Mouse (Mus musculus): Measurements from ENCODE around the gene Gm20662. TPM values are rescaled to one million over a fixed set of nuclear protein-coding genes. Genes with fewer than 3 reads are reported as not detected.

Gm20662 gene
- total RNA-seq, 2 experiments from 2014 or later = 1.3 TPM; not detected in 1

GRCm38 (mm10) chr9:108051184-108051930 lies 55.2 kb downstream of the Gm20662 start:
- no peak for DNase-seq
- intact Hi-C loops (cut with DNase I) = loop anchor here (5.0 kb wide), 1 partner anchor 64 kb away; the partner anchor contains the start of gene Inka1

GRCm38 (mm10) chr9:108051931-108052220 lies 55.7 kb downstream of the Gm20662 start:
- no peak for DNase-seq
- intact Hi-C loops (cut with DNase I) = loop anchor here (2.0 to 5.0 kb wide), 2 partner anchors 65 to 147 kb away; partner anchors contain the start of gene Inka1

GRCm38 (mm10) chr9:108052411-108052810 lies 56.3 kb downstream of the Gm20662 start:
- DNase-seq = no peak
- intact Hi-C loops (cut with DNase I) = loop anchor here (2.0 to 5.0 kb wide), 2 partner anchors 65 to 148 kb away; partner anchors contain the start of gene Inka1

GRCm38 (mm10) chr9:108052885-108053664 lies 56.9 kb downstream of the Gm20662 start, which contains the start of gene Amigo3:
Amigo3 (plus strand) TSS chr9:108053159.
- DNase-seq = peak; percentile 99
- intact Hi-C loops (cut with DNase I) = loop anchor here (2.0 to 5.0 kb wide), 2 partner anchors 66 to 148 kb away; partner anchors contain the start of gene Inka1

GRCm38 (mm10) chr9:108053665-108054225 lies 57.6 kb downstream of the Gm20662 start:
- DNase-seq = no peak
- intact Hi-C loops (cut with DNase I) = loop anchor here (2.0 to 5.0 kb wide), 2 partner anchors 66 to 149 kb away; partner anchors contain the start of gene Inka1

GRCm38 (mm10) chr9:108054331-108055040 lies 58.3 kb downstream of the Gm20662 start:
- intact Hi-C loops (cut with DNase I) = loop anchor here (5.0 kb wide), 1 partner anchor 67 kb away; the partner anchor contains the start of gene Inka1
- no peak for DNase-seq

- intact Hi-C loops (cut with DNase I) = no loop called here
- no peak for DNase-seq
These were observed 58.9 kb downstream of the Gm20662 start for GRCm38 (mm10) chr9:108055061-108055460.

- intact Hi-C loops (cut with DNase I) = no loop called here
- DNase-seq = no peak
These were observed 59.6 kb downstream of the Gm20662 start for GRCm38 (mm10) chr9:108055661-108056237.

GRCm38 (mm10) chr9:108056361-108057261 lies 60.5 kb downstream of the Gm20662 start:
- DNase-seq = no peak
- intact Hi-C loops (cut with DNase I) = no loop called here

- intact Hi-C loops (cut with DNase I) = no loop called here
These were observed 61.1 kb downstream of the Gm20662 start for GRCm38 (mm10) chr9:108057262-108057562.

GRCm38 (mm10) chr9:108058291-108058690 lies 62.1 kb downstream of the Gm20662 start:
- intact Hi-C loops (cut with DNase I) = no loop called here

More at GRCm38 (mm10) chr9:108057262-108057562, 61.1 kb downstream of the Gm20662 start:
- peak; percentile 71 to 76 for DNase-seq

GRCm38 (mm10) chr9:108062142-108062541 lies 66.0 kb downstream of the Gm20662 start:
- intact Hi-C loops (cut with DNase I) = no loop called here
- DNase-seq = no peak

More at GRCm38 (mm10) chr9:108058291-108058690, 62.1 kb downstream of the Gm20662 start:
- DNase-seq = no peak

- intact Hi-C loops (cut with DNase I) = no loop called here
- DNase-seq = no peak
These were observed 67.2 kb downstream of the Gm20662 start for GRCm38 (mm10) chr9:108063361-108063760.

- peak; percentile 74 to 79 for DNase-seq
- intact Hi-C loops (cut with DNase I) = loop anchor here (1.0 kb wide), 1 partner anchor 102 kb away; no protein-coding TSS in a partner anchor
These were observed 69.4 kb downstream of the Gm20662 start for GRCm38 (mm10) chr9:108065491-108066011.

GRCm38 (mm10) chr9:108067199-108067598 lies 71.0 kb downstream of the Gm20662 start:
- intact Hi-C loops (cut with DNase I) = no loop called here
- no peak for DNase-seq

GRCm38 (mm10) chr9:108067900-108068299 lies 71.8 kb downstream of the Gm20662 start:
- intact Hi-C loops (cut with DNase I) = loop anchor here (1.0 kb wide), 1 partner anchor 164 kb away; no protein-coding TSS in a partner anchor
- peak; percentile 91 to 95 for DNase-seq

- intact Hi-C loops (cut with DNase I) = no loop called here
- DNase-seq = no peak
These were observed 72.9 kb downstream of the Gm20662 start for GRCm38 (mm10) chr9:108069007-108069406.

GRCm38 (mm10) chr9:108069529-108069928 lies 73.4 kb downstream of the Gm20662 start:
- DNase-seq = no peak
- intact Hi-C loops (cut with DNase I) = no loop called here

GRCm38 (mm10) chr9:108071801-108072200 lies 75.7 kb downstream of the Gm20662 start:
- no peak for DNase-seq
- intact Hi-C loops (cut with DNase I) = no loop called here

Data from heart, postnatal 10 days (tissue).